Mouse (Mus musculus): ENCODE results near the gene Vcpkmt. TPM values are rescaled to one million over a fixed set of nuclear protein-coding genes. Genes with fewer than 3 reads are reported as not detected.

The Vcpkmt gene
- total RNA-seq, 1 experiment from 2014 or later: 12.1 TPM

DNA sequence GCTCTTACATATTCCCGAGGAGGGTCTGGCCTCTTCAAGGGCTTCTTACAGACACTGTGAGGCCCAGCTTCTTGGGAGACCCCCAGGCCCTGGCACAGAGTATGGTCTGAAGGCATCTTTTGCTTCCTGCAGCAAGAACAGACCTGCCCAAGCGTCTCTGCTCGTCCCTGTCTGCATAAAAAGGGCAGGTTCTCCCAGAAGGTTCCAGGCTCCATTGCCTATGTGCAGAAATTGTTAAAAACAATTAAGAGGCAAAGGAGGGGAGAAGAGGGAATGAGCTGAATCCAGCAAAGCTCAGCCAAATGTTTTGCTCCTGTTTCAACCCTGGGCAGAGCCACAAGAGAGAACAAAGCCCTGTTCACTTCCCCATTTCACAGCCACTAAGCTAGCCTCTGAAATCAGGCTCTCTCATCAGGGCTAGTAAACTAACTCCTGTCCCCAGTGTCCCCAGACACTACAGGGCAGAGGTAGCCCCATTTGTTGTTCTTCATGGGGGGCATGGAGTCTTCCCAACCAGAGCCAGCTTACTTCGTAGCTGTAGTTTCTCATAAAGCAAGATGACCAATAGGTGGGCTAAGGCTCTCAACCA is 44.4 kb downstream of the Vcpkmt start:
- no peak for DNase-seq

DNA sequence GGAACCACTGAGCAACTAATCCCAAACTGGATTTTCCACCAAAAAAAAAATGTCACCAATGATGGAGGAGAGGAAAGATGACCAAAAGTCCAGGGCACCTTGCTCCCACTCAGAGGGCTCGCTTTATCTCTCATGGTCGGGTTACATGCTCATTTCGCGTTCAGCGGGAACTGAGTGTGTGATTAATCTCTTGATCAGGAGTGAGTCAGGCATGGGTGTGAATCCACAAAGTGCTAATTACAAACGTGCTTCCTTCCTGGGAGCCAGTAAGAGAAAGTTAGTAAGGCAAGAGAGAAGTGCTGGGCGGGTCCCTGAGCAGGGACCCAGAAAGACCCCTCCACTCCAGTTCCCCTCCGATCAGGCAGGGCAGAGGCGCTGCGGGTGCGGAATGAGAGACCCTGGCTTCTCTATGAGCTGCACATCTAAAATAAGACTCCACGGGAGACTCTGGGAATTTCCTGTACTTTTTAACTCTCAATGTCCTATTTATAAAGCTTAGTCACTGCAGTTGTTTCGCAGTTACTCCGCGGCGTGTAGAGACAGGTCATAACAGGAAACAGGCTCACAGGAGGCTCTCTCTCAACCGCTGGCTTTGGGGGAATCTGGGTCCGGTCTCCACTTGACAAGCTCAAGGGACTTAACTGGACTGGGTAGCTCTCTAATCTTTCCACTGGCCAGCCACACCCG is 45.0 kb downstream of the Vcpkmt start:
- no peak for DNase-seq

DNA sequence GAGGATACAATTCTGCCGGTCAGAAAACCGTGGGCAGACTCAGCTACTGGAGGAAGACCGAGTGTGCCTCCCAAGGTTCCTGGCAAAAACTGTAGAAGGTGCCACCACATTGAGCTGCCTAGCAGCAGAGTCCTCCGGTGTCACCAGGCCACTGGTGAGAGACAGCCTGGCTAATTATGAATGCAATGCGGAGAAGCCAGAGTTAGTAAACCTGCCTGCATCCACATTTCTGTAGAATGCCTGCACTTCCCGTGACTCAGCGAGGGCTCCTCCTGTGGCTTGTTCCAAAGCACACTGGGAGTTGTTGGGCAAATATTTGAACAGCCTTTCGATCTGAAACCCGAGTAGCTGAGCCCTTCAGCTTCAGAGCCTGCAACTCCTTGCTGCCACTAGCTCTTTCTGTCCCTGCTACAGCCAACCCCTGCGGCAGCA is 45.6 kb downstream of the Vcpkmt start:
- peak; percentile 41 for DNase-seq

DNA sequence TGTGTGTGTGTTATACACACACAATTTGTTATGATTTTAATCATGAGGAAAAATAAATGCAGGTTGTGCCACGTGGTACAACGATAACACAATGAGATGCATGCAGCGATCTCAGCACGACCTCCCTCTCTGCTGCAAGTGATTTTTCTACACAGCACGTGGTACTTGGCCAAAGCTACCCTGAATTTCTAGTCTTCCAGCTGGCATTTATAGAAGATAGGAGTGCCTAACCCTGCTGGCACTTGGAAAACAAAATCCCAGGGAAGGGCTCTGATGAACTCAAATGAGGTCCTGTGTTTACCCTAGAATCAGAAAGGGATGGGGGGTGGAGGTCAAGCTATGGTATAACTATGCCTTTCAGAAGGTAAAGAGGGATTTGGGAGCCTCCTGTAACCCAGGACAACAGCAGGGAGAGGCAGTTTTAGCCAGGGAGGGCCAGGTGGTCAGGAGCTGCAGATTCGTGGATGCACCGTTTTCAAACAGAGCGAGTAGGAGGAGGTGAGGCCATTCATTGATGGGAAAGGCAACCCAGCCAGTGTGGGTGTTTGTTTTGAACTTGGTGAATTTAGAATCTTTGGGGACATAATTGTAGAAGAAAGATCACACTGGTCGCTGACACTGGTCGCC is 46.1 kb downstream of the Vcpkmt start:
- no peak for DNase-seq

DNA sequence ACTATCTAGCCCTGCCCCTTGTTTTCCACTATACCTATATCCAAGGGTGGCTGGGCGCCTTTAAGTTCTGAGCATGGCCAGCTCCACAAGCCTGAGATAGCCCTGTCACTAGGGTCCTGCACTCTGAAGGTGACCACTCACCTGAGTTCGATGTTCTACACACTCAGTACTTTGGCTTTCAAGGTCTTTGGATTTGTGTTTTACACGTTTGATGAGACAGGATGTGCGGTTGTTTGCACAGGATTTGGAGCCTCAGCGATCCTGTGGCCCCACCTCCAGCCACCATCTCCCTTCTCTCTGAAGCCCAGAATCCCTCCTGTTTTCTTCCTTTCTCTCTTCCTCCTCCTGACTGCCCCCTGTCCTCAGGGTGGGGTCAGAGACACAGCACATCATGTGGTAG is 49.6 kb downstream of the Vcpkmt start:
- DNase-seq: no peak

DNA sequence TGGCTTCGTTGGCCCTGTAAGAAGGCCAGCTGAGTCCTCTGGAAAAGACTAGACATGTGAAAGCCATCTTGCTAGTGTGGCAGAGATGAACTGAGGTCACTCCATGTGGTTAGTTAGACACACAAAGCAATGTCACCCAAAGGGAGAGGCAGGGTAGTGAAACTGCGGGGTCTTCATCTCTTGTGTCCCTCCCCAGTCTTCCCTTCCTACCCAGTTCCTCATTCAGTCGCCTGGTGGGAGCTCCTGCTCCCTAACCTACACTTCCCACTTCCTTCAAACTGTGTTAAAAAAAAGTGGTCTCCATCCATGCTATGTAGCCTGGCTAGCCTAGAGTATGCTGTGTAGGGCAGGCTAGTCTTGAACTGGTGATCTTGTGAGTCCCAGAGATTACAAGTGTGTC is 50.3 kb downstream of the Vcpkmt start:
- DNase-seq: no peak

DNA sequence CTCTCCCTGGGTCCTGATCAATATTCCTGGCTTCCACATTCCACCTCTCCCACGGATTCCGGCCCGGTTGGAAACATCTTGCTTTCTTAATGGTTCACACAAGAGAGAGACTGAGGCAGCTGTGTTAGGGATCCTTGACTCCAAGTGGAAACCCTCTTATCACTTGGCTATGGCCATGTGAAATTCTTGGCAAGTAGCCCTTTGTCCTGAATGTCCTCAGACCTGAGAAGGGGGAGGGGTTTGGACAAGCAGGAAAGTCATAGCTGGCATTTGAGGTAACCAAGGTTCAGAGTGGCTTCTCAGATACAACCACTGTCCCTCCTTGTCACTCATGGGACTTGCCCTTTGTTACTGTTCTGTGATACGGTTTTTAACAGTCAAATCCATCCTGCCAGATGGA is 50.7 kb downstream of the Vcpkmt start:
- no peak for DNase-seq

DNA sequence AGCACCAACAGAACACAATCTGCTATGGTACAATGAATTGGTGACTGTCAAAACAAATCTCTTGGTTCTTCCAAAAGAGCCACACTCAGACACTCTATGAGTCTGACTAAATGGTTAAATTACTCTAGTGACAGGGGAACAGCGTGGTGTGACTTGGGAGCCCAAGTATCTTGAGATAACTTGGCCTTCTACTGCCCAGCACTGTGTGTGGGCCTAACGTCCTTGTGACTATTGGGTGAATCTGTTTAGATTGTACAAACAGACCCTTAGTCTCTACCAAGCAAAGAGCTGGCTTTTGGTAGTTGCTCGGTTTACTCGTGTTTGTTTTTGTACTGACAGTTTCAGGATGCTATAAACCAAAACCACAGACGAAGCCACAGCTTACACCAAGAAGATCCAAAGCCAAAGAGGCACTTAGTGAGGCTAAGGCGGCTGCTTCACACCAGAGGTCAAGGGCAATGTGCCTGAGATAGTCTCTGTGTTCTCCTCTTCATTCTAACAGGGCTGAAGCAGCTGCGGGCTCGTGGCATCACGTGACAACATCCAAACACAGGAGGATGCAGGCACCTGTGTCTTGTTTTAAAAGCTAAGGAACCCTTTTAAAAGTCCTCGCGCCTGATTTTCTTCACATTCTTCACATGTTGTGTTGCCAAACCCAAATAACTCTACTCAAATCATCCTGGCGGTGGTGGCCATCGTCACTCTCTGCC is 53.0 kb downstream of the Vcpkmt start:
- DNase-seq: no peak

DNA sequence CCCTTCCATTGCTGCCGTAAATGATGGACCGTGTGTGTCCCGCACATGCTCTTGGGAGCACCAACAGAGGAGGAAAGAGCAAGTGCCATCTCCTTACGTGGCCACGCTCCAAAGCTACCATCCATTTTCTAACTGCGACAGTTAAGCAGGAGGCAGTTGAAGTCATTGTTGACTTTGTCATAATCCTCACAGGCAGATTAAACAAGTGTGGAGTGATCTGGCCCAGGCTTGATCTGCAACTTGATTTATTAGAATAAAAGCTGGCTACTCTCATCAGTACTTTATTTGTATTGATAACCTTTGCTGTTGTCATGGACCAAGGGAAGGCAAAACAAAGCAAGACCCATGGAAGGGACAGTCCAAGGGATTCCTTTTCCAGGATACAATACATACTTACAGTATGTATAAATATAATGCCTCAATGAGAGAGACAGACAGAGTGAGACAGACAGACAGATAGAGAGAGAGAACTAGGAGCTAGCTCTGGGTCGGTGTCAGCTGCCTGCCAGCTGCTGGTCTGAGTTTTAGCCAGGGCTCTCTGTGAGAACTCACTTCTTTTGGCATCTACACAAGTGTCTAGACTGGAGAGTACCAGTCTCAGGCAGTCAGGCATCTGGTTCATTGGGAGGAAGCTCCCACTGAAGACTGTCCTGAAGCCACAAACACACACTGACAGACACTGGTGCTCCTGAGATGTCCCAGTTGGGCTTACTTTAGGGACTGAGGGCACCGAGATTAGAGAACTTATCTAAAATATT is 54.4 kb downstream of the Vcpkmt start:
- DNase-seq: no peak

Small RNA genes within 50 kb of the gene (microRNA-seq; reads per million reads assigned to microRNA genes)
- 0 reads per million in 2 experiments for gene Gm23018

Other genes with a start within 250 kb of the Vcpkmt start
- gene Nemf, start 225.9 kb downstream of the Vcpkmt start, total RNA-seq (2021): 41.7 and 47.0 TPM in 2 replicates
- gene Arf6, start 210.9 kb downstream of the Vcpkmt start, total RNA-seq (2021): 112 and 118 TPM in 2 replicates
- gene Gm9887, start 210.6 kb downstream of the Vcpkmt start, total RNA-seq (2021): 1.5 TPM in 1 of 2 replicates, not detected in the other
- 51.2 and 51.4 TPM in 2 replicates for gene Sos2, start 98.8 kb upstream of the Vcpkmt start, total RNA-seq (2021)
- gene L2hgdh, start 141.8 kb upstream of the Vcpkmt start, total RNA-seq (2021): 17.0 and 24.9 TPM in 2 replicates
- 14.4 and 15.6 TPM in 2 replicates for gene Atp5s, start 141.9 kb upstream of the Vcpkmt start, total RNA-seq (2021)
- gene Cdkl1, start 208.2 kb upstream of the Vcpkmt start, total RNA-seq (2021): 1.5 and 2.4 TPM in 2 replicates